Comparison of ENCODE assay signal across 7 mouse cellular contexts in the genomic region with DNA sequence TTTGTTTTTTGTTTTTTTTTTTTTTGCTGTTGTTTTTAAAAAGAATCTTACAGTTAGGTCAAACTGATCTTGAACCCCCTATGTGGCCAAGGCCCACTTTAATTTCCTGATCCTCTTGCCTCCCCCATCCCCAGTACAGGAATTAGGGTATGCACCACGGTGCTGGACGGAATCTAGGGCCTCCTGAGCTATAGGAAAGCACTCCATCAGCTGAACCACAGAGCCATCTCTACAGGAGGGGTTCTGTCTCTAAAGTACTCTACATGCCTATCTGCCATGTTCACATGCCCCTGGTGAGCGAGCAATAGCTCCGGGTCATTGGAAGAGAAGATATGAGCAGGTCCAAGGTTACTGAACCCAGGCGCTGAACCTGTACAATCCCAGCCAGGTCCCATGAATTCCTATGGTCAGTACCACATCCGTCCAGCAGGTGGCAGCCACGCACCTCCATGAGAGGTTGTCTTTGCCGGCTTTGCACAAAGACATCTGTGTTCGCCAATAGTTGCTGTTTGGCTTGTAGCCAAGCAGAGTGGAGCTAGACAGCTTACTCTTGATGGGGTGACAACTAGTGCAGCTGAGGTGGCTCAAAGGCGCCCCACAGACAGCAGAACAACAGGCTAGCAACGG.
DNase-seq lines count a peak whose midpoint lies in the region; ATAC-seq and TF ChIP-seq lines count a peak whose summit lies in the region.

No protein-coding gene starts in this region.

- no peak overlapping the region for H3K4me3 ChIP-seq in cortical plate, adult 2 months (ENCODE audit: insufficient read depth, low read length)
- H3K4me3 ChIP-seq in midbrain, embryonic 11.5 days (ENCODE audit: low read depth, low read length), result no peak overlapping the region

- no peak for TF ChIP-seq POLR2A in cortical plate, adult 2 months (IDR thresholded peaks at IDR 0.05; ENCODE audit: extremely low read depth, insufficient read depth, low read length)

- no peaks in the 10 kb centered on the region for H3K9me3 ChIP-seq in midbrain, embryonic 11.5 days (ENCODE audit: control insufficient read depth, low read length)

- peak; percentile 97 for TF ChIP-seq CTCF in cortical plate, adult 2 months (IDR thresholded peaks at IDR 0.05; ENCODE audit: extremely low read depth, insufficient read depth, low read length)

- H3K9ac ChIP-seq in midbrain, embryonic 11.5 days (ENCODE audit: low read length), result no peak overlapping the region

- no peak overlapping the region for H3K4me2 ChIP-seq in midbrain, embryonic 11.5 days

- peak; percentile 78 to 95 for DNase-seq in adrenal gland, adult (ENCODE audit: inconsistent age in 2 of 2, low spot score in 1 of 2)
- DNase-seq in gastrocnemius, postnatal 10 days, result peak; percentile 93
- peak; percentile 82 to 95 for DNase-seq in left cerebral cortex, adult 9 months (ENCODE audit: low spot score in 2 of 2)
- peak; percentile 100 for DNase-seq in midbrain, embryonic 11.5 days (ENCODE audit: low spot score, missing footprints)
- DNase-seq in skeletal muscle tissue, adult 2 months (ENCODE audit: low read depth, low spot score), result peak; percentile 80

- no peaks in the 10 kb centered on the region for H3K36me3 ChIP-seq in midbrain, embryonic 11.5 days (ENCODE audit: control insufficient read depth, insufficient read depth, low read length)

- H3K4me1 ChIP-seq in cortical plate, adult 2 months (ENCODE audit: control insufficient read depth, insufficient read depth, low read length), result no peaks in the 10 kb centered on the region
- no peaks in the 10 kb centered on the region for H3K4me1 ChIP-seq in midbrain, embryonic 11.5 days (ENCODE audit: control insufficient read depth, insufficient read depth, low read length)

- H3K27me3 ChIP-seq in midbrain, embryonic 11.5 days (ENCODE audit: control insufficient read depth, insufficient read depth, low read length), result no peaks in the 10 kb centered on the region

- WGBS in midbrain, embryonic 11.5 days, result 18% methylated on average over 11 of the region's 11 CpGs

- H3K27ac ChIP-seq in cortical plate, adult 2 months (ENCODE audit: insufficient read depth, low read length), result no peak overlapping the region
- H3K27ac ChIP-seq in midbrain, embryonic 11.5 days (ENCODE audit: low read depth, low read length), result no peak overlapping the region

- peak; percentile 21 for ATAC-seq in inflammation-experienced regulatory T-cells, adult 6 months
- peak; percentile 91 for ATAC-seq in midbrain, embryonic 11.5 days (ENCODE audit: low FRiP score)
